Mouse (Mus musculus): ENCODE measurements around the gene Gm7075. TPM values are rescaled to one million over a fixed set of nuclear protein-coding genes. Genes with fewer than 3 reads are reported as not detected.
"Not testable (repeated sequence)": the region's sequence is repeated elsewhere in the genome, so short reads cannot be mapped to it uniquely, and the experiment has no call there.

Gm7075 gene
- polyA plus RNA-seq (2015; fragmentation: Nextera tagmentation; extraction: Ambion mirVana), result not detected in 2 replicates

GRCm38 (mm10) chr10:63421739-63422735 lies at the start of gene Gm7075:
Gene Gm7075, minus strand, starts transcription at chr10:63421789.
- no peak within 1 kb of the TSS for H3K9ac ChIP-seq (ENCODE audit: low read length)
- 80% methylated on average over 18 of the region's 18 CpGs for WGBS
- H3K27me3 ChIP-seq (ENCODE audit: control insufficient read depth, insufficient read depth, low read depth, low read length), result no peaks in the 10 kb centered on the region
- H3K4me2 ChIP-seq (ENCODE audit: low read depth, low read length), result no peak within 1 kb of the TSS
- no peaks in the 10 kb centered on the region for H3K36me3 ChIP-seq (ENCODE audit: control insufficient read depth, insufficient read depth, low read length)
- ATAC-seq (ENCODE audit: low read depth), result no peak
- H3K4me1 ChIP-seq (replicated peaks; ENCODE audit: control insufficient read depth, insufficient read depth, low read length), result no peaks in the 10 kb centered on the region
- no peaks in the 10 kb centered on the region for H3K9me3 ChIP-seq (ENCODE audit: control insufficient read depth, low read length)
- no peak within 1 kb of the TSS for H3K27ac ChIP-seq (ENCODE audit: low read length)
- no peak within 1 kb of the TSS for H3K4me3 ChIP-seq (ENCODE audit: low read length)

- Histone ChIP-seq H3K36me3 (ENCODE audit: control insufficient read depth, insufficient read depth, low read length) (no peaks in the 10 kb centered on the region), H3K4me2 (ENCODE audit: low read depth, low read length) (no peak overlapping the region), H3K27me3 (ENCODE audit: control insufficient read depth, insufficient read depth, low read depth, low read length) (no peaks in the 10 kb centered on the region), H3K4me1 (replicated peaks; ENCODE audit: control insufficient read depth, insufficient read depth, low read length) (no peaks in the 10 kb centered on the region), H3K27ac (ENCODE audit: low read length) (no peak overlapping the region), H3K9ac (ENCODE audit: low read length) (no peak overlapping the region), H3K4me3 (ENCODE audit: low read length) (no peak overlapping the region), H3K9me3 (ENCODE audit: control insufficient read depth, low read length) (no peaks in the 10 kb centered on the region)
- ATAC-seq (ENCODE audit: low read depth), result no peak
- 59% methylated on average over 5 of the region's 5 CpGs for WGBS
Measured at GRCm38 (mm10) chr10:63460935-63461334, 39.3 kb upstream of the Gm7075 start.

- Histone ChIP-seq H3K36me3 (ENCODE audit: control insufficient read depth, insufficient read depth, low read length) (no peaks in the 10 kb centered on the region), H3K9ac (ENCODE audit: low read length) (no peak overlapping the region), H3K27me3 (ENCODE audit: control insufficient read depth, insufficient read depth, low read depth, low read length) (no peaks in the 10 kb centered on the region), H3K4me3 (ENCODE audit: low read length) (no peak overlapping the region), H3K4me1 (replicated peaks; ENCODE audit: control insufficient read depth, insufficient read depth, low read length) (no peaks in the 10 kb centered on the region; the same call in 1 of the 2 replicates), H3K9me3 (ENCODE audit: control insufficient read depth, low read length) (no peaks in the 10 kb centered on the region), H3K4me2 (ENCODE audit: low read depth, low read length) (peak overlapping the region; percentile 19; the same call in 1 of the 2 replicates), H3K27ac (ENCODE audit: low read length) (no peak overlapping the region)
- no peak for ATAC-seq (ENCODE audit: low read depth)
- WGBS, result 52% methylated on average over 17 of the region's 17 CpGs
Measured at GRCm38 (mm10) chr10:63457292-63458128, 35.9 kb upstream of the Gm7075 start.

- no peak overlapping the region for H3K27ac ChIP-seq (ENCODE audit: low read length)
Measured at GRCm38 (mm10) chr10:63455110-63455878, 33.7 kb upstream of the Gm7075 start.

GRCm38 (mm10) chr10:63453926-63454325 lies 32.3 kb upstream of the Gm7075 start:
- no peak overlapping the region for H3K9ac ChIP-seq (ENCODE audit: low read length)
- no peak overlapping the region for H3K4me3 ChIP-seq (ENCODE audit: low read length)
- H3K27me3 ChIP-seq (ENCODE audit: control insufficient read depth, insufficient read depth, low read depth, low read length), result no peaks in the 10 kb centered on the region
- no peak overlapping the region for H3K27ac ChIP-seq (ENCODE audit: low read length)
- H3K9me3 ChIP-seq (ENCODE audit: control insufficient read depth, low read length), result no peaks in the 10 kb centered on the region
- WGBS, result 78% methylated on average over 4 of the region's 4 CpGs
- no peak for ATAC-seq (ENCODE audit: low read depth)
- no peak overlapping the region for H3K4me2 ChIP-seq (ENCODE audit: low read depth, low read length)
- H3K36me3 ChIP-seq (ENCODE audit: control insufficient read depth, insufficient read depth, low read length), result no peaks in the 10 kb centered on the region
- H3K4me1 ChIP-seq (replicated peaks; ENCODE audit: control insufficient read depth, insufficient read depth, low read length), result no peaks in the 10 kb centered on the region; the same call in 1 of the 2 replicates

More at GRCm38 (mm10) chr10:63455110-63455878, 33.7 kb upstream of the Gm7075 start:
- no peaks in the 10 kb centered on the region; the same call in 1 of the 2 replicates for H3K4me1 ChIP-seq (replicated peaks; ENCODE audit: control insufficient read depth, insufficient read depth, low read length)
- H3K9ac ChIP-seq (ENCODE audit: low read length), result no peak overlapping the region
- H3K36me3 ChIP-seq (ENCODE audit: control insufficient read depth, insufficient read depth, low read length), result no peaks in the 10 kb centered on the region
- H3K4me2 ChIP-seq (ENCODE audit: low read depth, low read length), result no peak overlapping the region
- WGBS, result 52% methylated on average over 8 of the region's 8 CpGs
- no peaks in the 10 kb centered on the region for H3K27me3 ChIP-seq (ENCODE audit: control insufficient read depth, insufficient read depth, low read depth, low read length)
- H3K9me3 ChIP-seq (ENCODE audit: control insufficient read depth, low read length), result no peaks in the 10 kb centered on the region
- no peak for ATAC-seq (ENCODE audit: low read depth)
- H3K4me3 ChIP-seq (ENCODE audit: low read length), result no peak overlapping the region

- H3K4me1 ChIP-seq (replicated peaks; ENCODE audit: control insufficient read depth, insufficient read depth, low read length); H3K9ac ChIP-seq (ENCODE audit: low read length); H3K27me3 ChIP-seq (ENCODE audit: control insufficient read depth, insufficient read depth, low read depth, low read length); H3K36me3 ChIP-seq (ENCODE audit: control insufficient read depth, insufficient read depth, low read length); H3K4me2 ChIP-seq (ENCODE audit: low read depth, low read length); H3K9me3 ChIP-seq (ENCODE audit: control insufficient read depth, low read length); ATAC-seq (ENCODE audit: low read depth); H3K4me3 ChIP-seq (ENCODE audit: low read length); H3K27ac ChIP-seq (ENCODE audit: low read length): not testable (repeated sequence)
- 69% methylated on average over 13 of the region's 13 CpGs for WGBS
Measured at GRCm38 (mm10) chr10:63444602-63445387, 23.2 kb upstream of the Gm7075 start.

- no peaks in the 10 kb centered on the region for H3K27me3 ChIP-seq (ENCODE audit: control insufficient read depth, insufficient read depth, low read depth, low read length)
- no peaks in the 10 kb centered on the region for H3K9me3 ChIP-seq (ENCODE audit: control insufficient read depth, low read length)
- no peaks in the 10 kb centered on the region for H3K36me3 ChIP-seq (ENCODE audit: control insufficient read depth, insufficient read depth, low read length)
- H3K4me3 ChIP-seq (ENCODE audit: low read length), result no peak overlapping the region
- H3K9ac ChIP-seq (ENCODE audit: low read length), result no peak overlapping the region
- no peak overlapping the region for H3K4me2 ChIP-seq (ENCODE audit: low read depth, low read length)
- H3K4me1 ChIP-seq (replicated peaks; ENCODE audit: control insufficient read depth, insufficient read depth, low read length), result no peaks in the 10 kb centered on the region
- no peak for ATAC-seq (ENCODE audit: low read depth)
- WGBS, result 49% methylated on average over 7 of the region's 7 CpGs
- no peak overlapping the region for H3K27ac ChIP-seq (ENCODE audit: low read length)
Measured at GRCm38 (mm10) chr10:63439694-63440228, 18.2 kb upstream of the Gm7075 start.

GRCm38 (mm10) chr10:63438736-63439262 lies 17.2 kb upstream of the Gm7075 start:
- Histone ChIP-seq H3K4me1 (replicated peaks; ENCODE audit: control insufficient read depth, insufficient read depth, low read length) (no peaks in the 10 kb centered on the region), H3K36me3 (ENCODE audit: control insufficient read depth, insufficient read depth, low read length) (no peaks in the 10 kb centered on the region), H3K27ac (ENCODE audit: low read length) (no peak overlapping the region), H3K4me3 (ENCODE audit: low read length) (no peak overlapping the region), H3K27me3 (ENCODE audit: control insufficient read depth, insufficient read depth, low read depth, low read length) (no peaks in the 10 kb centered on the region), H3K4me2 (ENCODE audit: low read depth, low read length) (no peak overlapping the region), H3K9me3 (ENCODE audit: control insufficient read depth, low read length) (no peaks in the 10 kb centered on the region), H3K9ac (ENCODE audit: low read length) (no peak overlapping the region)
- no peak for ATAC-seq (ENCODE audit: low read depth)

Data from lung, embryonic 16.5 days (tissue).